Mouse (Mus musculus): Measurements from ENCODE around the gene Foxn3.

Gene Foxn3

DNA sequence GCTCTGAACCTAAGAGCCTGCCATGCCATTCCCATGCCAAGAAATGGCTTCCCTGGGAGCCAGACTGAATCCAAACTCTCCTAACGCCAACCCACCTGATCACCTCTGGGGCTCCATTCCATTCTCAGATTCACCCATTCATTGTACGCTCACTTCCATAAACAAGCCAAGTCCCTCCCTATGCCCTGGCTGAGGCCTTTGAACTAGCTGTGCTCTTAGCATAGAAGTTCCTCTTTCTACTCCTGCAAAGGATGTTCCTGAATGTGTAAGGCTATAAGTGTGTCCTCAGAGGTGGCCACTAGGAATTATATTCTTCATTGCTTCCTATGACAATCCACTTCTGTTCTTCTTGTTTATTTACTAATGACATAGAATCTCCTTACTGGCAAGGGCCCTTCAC lies 40.5 kb downstream of the Foxn3 start:
- no peak for DNase-seq (ENCODE audit: low spot score)

DNA sequence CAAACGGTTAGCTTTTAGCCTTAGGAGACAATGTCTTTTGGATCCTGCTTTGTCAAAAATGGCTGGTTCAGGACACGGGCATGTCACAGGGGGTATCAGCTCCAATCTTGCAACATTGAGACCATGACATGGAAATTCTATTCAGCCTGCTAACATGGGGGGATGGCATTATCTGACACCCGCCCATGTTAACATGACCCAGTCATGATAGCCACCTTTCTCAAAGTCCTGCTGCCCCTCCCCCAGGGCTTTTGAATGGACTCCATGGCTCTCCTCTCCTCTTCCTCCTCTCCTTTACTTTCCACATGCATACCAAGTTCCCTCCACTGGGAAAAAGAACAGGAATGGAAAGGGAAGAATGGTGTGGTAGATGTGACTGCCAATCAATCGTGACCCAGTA lies 43.5 kb downstream of the Foxn3 start:
- no peak for DNase-seq (ENCODE audit: low spot score)

GRCm38 (mm10) chr12:99519191-99519614 lies 44.2 kb downstream of the Foxn3 start:
- DNase-seq (ENCODE audit: low spot score), result peak; percentile 12

DNA sequence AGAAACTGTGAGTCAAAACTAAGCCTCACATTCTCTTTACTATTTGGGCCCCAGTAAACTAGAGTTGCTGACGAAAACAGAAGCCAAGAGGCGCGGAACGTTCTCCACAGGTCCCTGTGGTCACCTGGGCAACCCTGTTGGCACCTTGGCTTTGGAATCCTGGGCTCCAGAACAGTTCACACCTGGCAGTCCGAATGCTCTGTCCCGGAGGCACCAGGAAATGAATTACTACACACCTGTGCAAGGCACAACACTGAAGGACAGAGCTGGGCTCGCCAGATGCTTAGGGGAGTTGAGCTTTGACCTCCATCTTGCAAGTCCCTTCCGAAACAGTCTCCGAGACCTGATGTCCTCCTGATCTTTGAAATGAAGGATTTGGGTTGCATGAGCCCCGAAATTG lies 44.7 kb downstream of the Foxn3 start:
- DNase-seq (ENCODE audit: low spot score), result no peak

GRCm38 (mm10) chr12:99518126-99518525 lies 45.3 kb downstream of the Foxn3 start:
- no peak for DNase-seq (ENCODE audit: low spot score)

DNA sequence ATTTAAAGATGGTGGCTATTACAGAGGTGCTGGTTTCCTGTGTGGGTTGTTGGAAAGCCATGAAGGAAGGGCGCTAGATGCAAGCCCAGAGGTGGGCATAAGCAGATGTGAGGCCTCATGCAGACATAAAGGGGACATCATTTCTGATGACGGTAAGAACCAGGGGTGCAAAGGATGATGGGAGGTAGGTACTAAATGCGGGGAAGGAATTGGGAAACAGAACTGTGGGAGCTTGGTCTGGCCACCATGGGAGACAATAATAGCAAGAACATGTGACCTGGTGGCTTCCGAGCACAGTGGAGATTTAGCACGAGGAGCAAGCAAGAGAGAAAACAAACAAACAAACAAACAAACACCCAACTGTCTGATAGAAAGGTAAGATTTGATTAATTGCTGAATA lies 46.1 kb downstream of the Foxn3 start:
- no peak for DNase-seq (ENCODE audit: low spot score)

- DNase-seq (ENCODE audit: low spot score), result no peak
These were observed 47.9 kb downstream of the Foxn3 start for GRCm38 (mm10) chr12:99515481-99515880.

DNA sequence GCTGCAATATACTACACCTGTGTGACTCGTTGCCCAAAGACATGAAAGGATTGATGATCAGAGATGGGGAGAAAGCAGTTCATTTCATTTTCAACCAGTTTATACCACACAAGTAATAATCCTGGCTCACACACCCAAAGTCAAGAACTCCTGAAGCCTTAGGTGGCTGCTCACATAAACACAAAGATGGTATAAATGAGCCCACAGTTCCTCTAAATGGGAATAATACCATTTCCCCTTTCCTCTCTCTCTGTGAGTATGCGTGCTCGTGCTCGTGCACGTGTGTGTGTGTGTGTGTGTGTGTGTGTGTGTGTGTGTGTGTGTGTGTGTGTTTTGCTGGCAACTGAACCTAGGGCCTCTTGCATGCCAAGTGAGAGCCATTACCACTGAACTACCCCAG lies 51.7 kb downstream of the Foxn3 start:
- no peak for DNase-seq (ENCODE audit: low spot score)

DNA sequence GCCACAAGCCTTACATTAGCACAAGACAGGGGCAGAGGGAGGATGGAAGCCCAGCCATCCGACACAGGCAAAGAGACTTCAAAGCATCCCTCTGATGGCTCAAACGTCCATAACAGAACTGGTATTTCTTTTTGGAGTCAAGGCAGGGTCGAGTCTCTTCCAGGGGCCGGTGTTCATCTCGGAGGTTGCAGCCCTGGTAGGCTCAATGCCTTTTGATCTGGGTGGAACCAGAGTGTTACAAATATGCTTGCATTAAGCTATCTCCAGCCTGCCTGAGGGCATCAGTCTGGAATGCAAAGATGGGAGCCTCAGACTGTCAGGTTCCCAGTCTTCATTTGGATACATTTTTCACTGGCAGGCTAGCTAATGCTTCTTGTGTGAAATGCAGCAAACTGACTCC lies 52.6 kb downstream of the Foxn3 start:
- DNase-seq (ENCODE audit: low spot score), result no peak

DNA sequence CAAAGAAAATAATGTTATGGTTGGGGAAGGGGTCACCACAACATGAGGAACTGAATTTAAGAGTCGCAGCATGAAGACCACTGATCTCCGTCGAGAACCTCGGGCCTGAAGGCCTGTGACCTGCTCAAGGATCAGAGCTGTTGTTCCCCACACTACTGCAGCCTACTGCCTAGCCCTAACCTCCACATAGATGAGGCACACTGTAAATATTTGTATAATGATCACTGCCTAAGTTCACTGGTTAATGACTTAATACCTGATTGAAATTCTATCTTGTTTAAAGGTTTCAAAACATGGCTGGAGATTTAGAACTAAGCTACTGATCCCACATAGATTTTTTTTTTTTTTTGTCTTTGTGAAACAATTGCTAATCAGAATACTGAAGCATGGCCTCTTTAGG lies 61.2 kb downstream of the Foxn3 start:
- DNase-seq (ENCODE audit: low spot score), result no peak

GRCm38 (mm10) chr12:99498978-99499694 lies 64.2 kb downstream of the Foxn3 start:
- no peak for DNase-seq (ENCODE audit: low spot score)

DNA sequence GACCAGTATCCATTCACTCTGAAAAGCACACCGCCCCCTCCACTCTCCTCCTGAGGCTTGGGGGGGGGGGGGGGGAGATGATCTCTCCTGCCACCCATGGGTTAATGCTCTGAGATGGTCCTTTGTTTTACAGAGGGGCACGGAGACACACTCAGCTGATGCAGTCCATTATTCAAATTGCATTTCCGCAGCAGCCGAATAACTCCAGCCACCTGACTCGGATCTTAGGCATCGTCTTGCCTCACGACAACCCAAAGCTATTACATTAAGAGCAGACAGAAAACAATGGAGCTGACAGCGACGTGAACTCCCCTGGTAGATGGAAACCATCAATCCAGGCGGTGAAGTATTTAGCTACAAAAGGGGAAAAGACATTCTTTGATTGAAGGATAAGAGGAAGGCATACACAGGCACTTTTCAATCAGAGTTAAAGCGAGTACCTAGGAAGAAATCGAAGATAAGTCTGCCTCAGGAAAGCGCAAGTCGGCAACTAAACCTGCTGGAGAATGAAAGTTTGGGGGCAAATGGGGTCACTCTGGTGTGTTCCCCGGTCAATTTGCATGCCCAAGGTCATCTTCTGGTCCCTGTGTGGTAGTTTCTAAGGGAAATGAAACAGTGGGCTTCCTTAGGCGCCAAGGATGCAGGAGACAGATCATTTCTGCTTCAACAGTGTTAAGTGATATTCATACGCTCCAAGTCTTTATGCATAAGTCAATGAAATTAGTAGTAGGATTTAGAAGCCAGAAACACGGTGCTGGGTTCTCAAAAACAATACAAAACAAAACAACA lies 65.0 kb downstream of the Foxn3 start:
- no peak for DNase-seq (ENCODE audit: low spot score)

GRCm38 (mm10) chr12:99496945-99497344 lies 66.4 kb downstream of the Foxn3 start:
- no peak for DNase-seq (ENCODE audit: low spot score)

DNA sequence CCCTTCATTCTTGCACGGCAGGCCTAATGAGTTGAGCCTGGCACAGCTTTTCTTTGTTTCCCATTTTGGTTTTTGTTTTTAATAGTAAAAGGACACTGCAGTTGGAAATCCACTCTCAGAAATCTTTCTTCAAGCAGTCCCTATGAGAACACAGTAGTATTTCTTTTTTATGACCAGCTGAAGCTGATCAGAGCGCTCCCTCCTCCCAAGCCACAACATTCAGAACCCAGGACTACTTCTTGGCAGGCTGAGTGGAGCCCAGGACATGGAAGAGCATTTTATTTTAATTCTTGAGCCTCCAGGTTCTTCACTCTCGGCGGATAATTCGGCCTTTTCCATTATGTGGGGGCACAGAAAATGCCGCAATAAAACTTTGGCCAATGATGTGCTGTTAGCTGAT lies 73.2 kb downstream of the Foxn3 start:
- DNase-seq (ENCODE audit: low spot score), result no peak

GRCm38 (mm10) chr12:99489001-99489592 lies 74.3 kb downstream of the Foxn3 start:
- DNase-seq (ENCODE audit: low spot score), result no peak

DNA sequence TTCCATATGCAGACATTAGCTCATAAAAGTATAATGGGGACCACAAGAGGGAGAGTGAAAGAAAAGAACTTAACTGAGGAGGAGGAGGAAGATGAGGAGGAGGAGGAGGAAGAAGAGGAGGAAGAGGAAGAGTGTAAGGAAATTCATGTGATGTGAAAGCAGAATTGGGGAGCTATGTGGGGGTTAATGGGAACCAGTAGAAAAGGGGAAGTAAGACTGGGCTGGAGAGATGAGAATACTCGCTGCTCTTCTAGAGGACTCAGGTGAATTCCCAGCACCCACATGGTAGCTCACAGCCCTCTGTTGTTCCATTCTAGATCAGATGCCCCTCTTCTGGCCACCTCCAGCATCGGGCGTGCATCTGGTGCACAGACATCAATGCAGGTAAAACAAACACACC lies 83.0 kb downstream of the Foxn3 start:
- no peak for DNase-seq (ENCODE audit: low spot score)

DNA sequence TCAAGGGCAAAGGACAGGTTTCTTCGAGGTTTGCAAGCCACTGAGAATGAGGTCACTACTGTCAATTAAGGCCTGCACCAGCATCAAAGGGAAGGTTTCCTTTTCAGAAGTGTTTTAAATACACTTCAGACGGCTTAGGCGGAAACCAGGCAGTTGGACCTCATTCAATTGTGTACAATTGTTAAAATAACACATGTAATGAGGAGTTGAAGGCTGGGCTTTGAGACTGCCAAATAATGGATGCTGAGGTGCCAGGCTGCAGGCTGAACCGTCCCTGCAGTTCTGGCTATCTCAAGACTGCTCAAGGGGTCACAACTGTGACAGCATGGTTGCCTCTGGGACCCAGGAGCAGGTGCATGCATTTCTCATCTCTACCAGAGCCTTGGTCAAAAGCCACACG lies 89.2 kb downstream of the Foxn3 start:
- no peak for DNase-seq (ENCODE audit: low spot score)

GRCm38 (mm10) chr12:99473406-99474133 lies 89.8 kb downstream of the Foxn3 start:
- DNase-seq (ENCODE audit: low spot score), result no peak

DNA sequence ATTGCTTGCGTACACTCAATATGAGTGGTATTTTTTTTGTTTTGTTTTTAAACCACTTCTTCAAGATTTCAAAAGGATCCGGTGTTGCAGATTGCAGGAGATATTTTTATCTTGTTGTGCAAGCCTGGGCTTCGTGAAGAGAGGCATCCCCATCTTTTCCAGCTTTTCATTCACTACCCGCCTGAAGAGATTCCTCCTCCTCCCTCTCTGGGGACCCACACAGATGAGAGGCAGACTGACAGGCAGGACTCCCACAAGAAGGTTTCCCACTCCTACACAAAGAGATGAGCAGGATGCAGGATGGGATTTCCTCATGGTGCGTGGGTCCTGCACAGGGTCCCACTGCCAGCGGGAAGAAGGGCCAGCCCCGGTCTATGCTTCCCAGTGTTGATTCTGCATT lies 92.0 kb downstream of the Foxn3 start:
- no peak for DNase-seq (ENCODE audit: low spot score)

GRCm38 (mm10) chr12:99467884-99468311 lies 95.5 kb downstream of the Foxn3 start:
- DNase-seq (ENCODE audit: low spot score), result no peak

DNA sequence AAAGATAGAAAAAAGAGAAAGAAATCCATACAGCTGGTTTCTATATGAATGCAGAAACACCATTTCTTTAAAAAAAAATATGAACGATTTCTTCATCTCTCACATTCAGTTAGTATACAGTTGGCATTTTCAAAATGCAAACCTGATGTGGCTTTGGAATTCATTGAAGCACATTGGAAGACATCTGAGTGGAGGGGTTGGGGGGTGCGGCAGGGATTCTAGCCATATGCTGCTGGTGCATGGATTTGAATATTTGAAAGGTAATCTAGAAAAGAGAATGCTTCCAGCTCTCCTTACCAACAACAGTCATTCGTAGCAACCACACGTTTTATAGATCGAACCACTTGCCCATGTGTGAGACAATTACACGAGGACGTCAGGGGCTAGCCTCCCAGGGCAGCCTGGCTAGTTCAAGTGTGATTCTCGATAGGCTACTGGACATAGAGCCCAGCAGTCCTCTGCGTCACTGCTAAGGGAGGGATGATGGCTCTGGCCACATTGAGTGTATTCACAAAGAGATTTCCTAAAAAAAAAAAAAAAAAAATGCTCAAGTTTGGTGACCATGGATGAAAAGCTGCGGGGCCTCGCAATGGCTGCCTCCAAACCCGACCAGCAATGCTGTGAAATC lies 96.0 kb downstream of the Foxn3 start:
- DNase-seq (ENCODE audit: low spot score), result no peak

DNA sequence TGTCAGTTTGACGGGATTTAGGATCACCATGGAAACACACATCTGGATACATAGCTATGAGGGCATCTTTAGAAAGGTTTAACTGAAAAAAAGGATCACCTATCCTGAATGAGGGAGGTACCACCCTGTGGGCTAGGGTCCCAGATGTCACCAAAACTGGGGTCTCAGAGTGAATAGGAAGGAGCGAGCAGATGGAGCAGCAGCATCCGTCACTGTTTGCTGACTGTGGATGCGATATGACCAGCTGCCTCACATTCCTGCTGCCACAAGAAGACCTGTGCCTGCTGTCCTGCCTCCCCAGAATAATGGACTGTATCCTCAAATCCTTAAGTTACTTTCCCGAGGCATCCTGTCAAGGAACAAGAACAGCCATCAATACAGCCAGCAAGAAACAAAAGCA lies 97.0 kb downstream of the Foxn3 start:
- DNase-seq (ENCODE audit: low spot score), result no peak
